Mouse (Mus musculus): ENCODE results near the gene Rbm24. TPM values are rescaled to one million over a fixed set of nuclear protein-coding genes. Genes with fewer than 3 reads are reported as not detected.

Gene Rbm24
- total and polyA plus RNA-seq, 3 experiments = not detected

- Histone ChIP-seq H3K27ac (ENCODE audit: insufficient read depth, low read depth) (no peak overlapping the region), H3K9me3 (replicated peaks; ENCODE audit: low read length) (peaks cover 8% of the 10 kb centered on the region), H3K36me3 (replicated peaks in 1 of 2; ENCODE audit: control insufficient read depth in 1 of 2, insufficient read depth in 1 of 2, low read length in 1 of 2) (no peaks in the 10 kb centered on the region), H3K79me2 (replicated peaks; ENCODE audit: control insufficient read depth, extremely low read depth, insufficient read depth, poor library complexity, severe bottlenecking) (no peaks in the 10 kb centered on the region), H3K4me3 (replicated peaks in 1 of 3; ENCODE audit: low read depth in 2 of 3, low read length in 2 of 3, poor library complexity in 1 of 3) (peak overlapping the region in 1 of 3 experiments; percentile 12), H3K27me3 (replicated peaks) (no peaks in the 10 kb centered on the region), H3K9ac (ENCODE audit: insufficient read depth, low read depth) (no peak overlapping the region), H3K4me1 (ENCODE audit: control insufficient read depth in 1 of 2, insufficient read depth in 2 of 2) (peaks cover 3 to 13% of the 10 kb centered on the region in 2 experiments; a peak in 3 of 4 replicates), H3K4me2 (ENCODE audit: insufficient read depth, low read depth, poor library complexity, severe bottlenecking) (peak overlapping the region; percentile 58; the same call in 1 of the 2 replicates)
- peak; percentile 8 for DNase-seq (ENCODE audit: extremely low read depth)
- TF ChIP-seq TCF12 (IDR thresholded peaks at IDR 0.05; ENCODE audit: low read depth, low read length) (0 out of 2 replicates have a peak, but pooled peaks have one; percentile 13), SIN3A (IDR thresholded peaks at IDR 0.05; ENCODE audit: low read length) (no peak), EP300 (IDR thresholded peaks at IDR 0.05; ENCODE audit: low read length) (0 out of 2 replicates have a peak, but pooled peaks have one; percentile 20)
- in situ Hi-C loops (cut with MboI; ENCODE audit: low pct_ligation_motif_present, low pct_unique_long_range_greater_than_20kb, low sequenced_read_pairs) = no loop called here
- dilution Hi-C loops (cut with MboI; ENCODE audit: extremely low pct_ligation_motif_present, extremely low pct_unique_long_range_greater_than_20kb, low sequenced_read_pairs) = no loop called here
Measured at GRCm38 (mm10) chr13:46414050-46414449, 4.2 kb upstream of the Rbm24 start.

- H3K27me3 ChIP-seq (replicated peaks) = no peaks in the 10 kb centered on the region
- H3K27ac ChIP-seq (ENCODE audit: insufficient read depth, low read depth) = no peak overlapping the region
- no peak for DNase-seq (ENCODE audit: extremely low read depth)
- H3K4me3 ChIP-seq (replicated peaks in 1 of 3; ENCODE audit: low read depth in 2 of 3, low read length in 2 of 3, poor library complexity in 1 of 3) = no peak overlapping the region
- H3K4me2 ChIP-seq (ENCODE audit: insufficient read depth, low read depth, poor library complexity, severe bottlenecking) = no peak overlapping the region
- no peak for TF ChIP-seq ETS1 (conservative IDR thresholded peaks at IDR 0.05; ENCODE audit: low read depth, low read length)
- TF ChIP-seq SMC3 (IDR thresholded peaks at IDR 0.05; ENCODE audit: low read depth, low read length) = no peak
- no peak for TF ChIP-seq TCF12 (IDR thresholded peaks at IDR 0.05; ENCODE audit: low read depth, low read length)
- no peak for TF ChIP-seq SIN3A (IDR thresholded peaks at IDR 0.05; ENCODE audit: low read length)
- TF ChIP-seq CHD2 (IDR thresholded peaks at IDR 0.05; ENCODE audit: low read length) = no peak
- TF ChIP-seq JUND (conservative IDR thresholded peaks at IDR 0.05; ENCODE audit: low read depth, low read length) = no peak
- TF ChIP-seq ZKSCAN1 (IDR thresholded peaks at IDR 0.05; ENCODE audit: borderline replicate concordance, low read depth, low read length) = no peak
- no peak for TF ChIP-seq MYC (IDR thresholded peaks at IDR 0.05; ENCODE audit: low read depth, low read length)
- TF ChIP-seq UBTF (IDR thresholded peaks at IDR 0.05; ENCODE audit: low read depth, low read length) = no peak
- no peak for TF ChIP-seq ZMIZ1 (IDR thresholded peaks at IDR 0.05; ENCODE audit: low read depth, low read length)
- TF ChIP-seq POLR2AphosphoS2 (IDR thresholded peaks at IDR 0.05; ENCODE audit: low read depth, low read length) = no peak
- no peak for TF ChIP-seq KAT2A (IDR thresholded peaks at IDR 0.05; ENCODE audit: insufficient replicate concordance, low read length)
- no peak for TF ChIP-seq POLR2A (IDR thresholded peaks at IDR 0.05; ENCODE audit: low read depth, low read length)
- TF ChIP-seq MEF2A (IDR thresholded peaks at IDR 0.05; ENCODE audit: borderline replicate concordance, low read depth, low read length) = no peak
- no peak for TF ChIP-seq RAD21 (IDR thresholded peaks at IDR 0.05; ENCODE audit: low read depth, low read length)
- TF ChIP-seq USF2 (conservative IDR thresholded peaks at IDR 0.05; ENCODE audit: low read depth, low read length) = no peak
- H3K9me3 ChIP-seq (replicated peaks; ENCODE audit: low read length) = peaks cover 9% of the 10 kb centered on the region
- no peaks in the 10 kb centered on the region for H3K36me3 ChIP-seq (replicated peaks in 1 of 2; ENCODE audit: control insufficient read depth in 1 of 2, insufficient read depth in 1 of 2, low read length in 1 of 2)
- H3K79me2 ChIP-seq (replicated peaks; ENCODE audit: control insufficient read depth, extremely low read depth, insufficient read depth, poor library complexity, severe bottlenecking) = no peaks in the 10 kb centered on the region
- H3K4me1 ChIP-seq (ENCODE audit: control insufficient read depth in 1 of 2, insufficient read depth in 2 of 2) = peaks cover 3 to 13% of the 10 kb centered on the region in 2 experiments; a peak in 3 of 4 replicates
- no peak overlapping the region for H3K9ac ChIP-seq (ENCODE audit: insufficient read depth, low read depth)
- dilution Hi-C loops (cut with MboI; ENCODE audit: extremely low pct_ligation_motif_present, extremely low pct_unique_long_range_greater_than_20kb, low sequenced_read_pairs) (no loop called here), in situ Hi-C loops (cut with MboI; ENCODE audit: low pct_ligation_motif_present, low pct_unique_long_range_greater_than_20kb, low sequenced_read_pairs) (no loop called here)
Measured at GRCm38 (mm10) chr13:46416021-46416420, 2.2 kb upstream of the Rbm24 start.
